Mouse (Mus musculus) retina, embryonic 14.5 days (tissue): ENCODE results near the gene Igf2bp3.

Experiments
- DNase-seq: peaks from one replicate; pipeline ENCODE4 v3.0.0-alpha.2; 2015; ENCODE audit warnings: low spot score

Gene Igf2bp3

GRCm38 (mm10) chr6:49132352-49133090 is 82.2 kb downstream of the Igf2bp3 start:
- peak; percentile 7 for DNase-seq

DNA sequence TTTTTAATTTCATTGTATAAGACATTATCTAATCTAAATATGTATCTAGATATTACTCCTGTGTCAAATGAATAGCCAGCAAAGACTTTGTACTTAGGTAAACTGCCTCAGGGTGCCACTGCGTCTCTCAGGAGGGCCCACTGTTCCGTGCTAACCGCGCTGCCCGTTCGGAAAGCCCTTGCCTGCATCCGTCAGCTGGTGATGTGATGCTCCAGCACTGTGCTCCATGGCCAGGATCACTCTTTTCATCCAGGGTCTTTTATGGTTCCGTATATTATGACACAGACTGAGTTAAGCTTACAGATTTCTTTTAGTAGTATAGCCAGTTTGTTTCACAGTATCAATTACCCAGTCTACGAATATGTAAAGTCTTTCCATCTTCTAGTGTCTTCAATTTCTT is 82.9 kb downstream of the Igf2bp3 start:
- DNase-seq, result no peak

- DNase-seq, result no peak
Observed at GRCm38 (mm10) chr6:49130328-49130727, 84.4 kb downstream of the Igf2bp3 start.

- DNase-seq, result no peak
Observed at GRCm38 (mm10) chr6:49120370-49120769, 94.4 kb downstream of the Igf2bp3 start.

- no peak for DNase-seq
Observed at GRCm38 (mm10) chr6:49119462-49120135, 95.2 kb downstream of the Igf2bp3 start.

- DNase-seq, result no peak
Observed at GRCm38 (mm10) chr6:49118446-49118845, 96.3 kb downstream of the Igf2bp3 start.

- DNase-seq, result no peak
Observed at GRCm38 (mm10) chr6:49116241-49116640, 98.5 kb downstream of the Igf2bp3 start.

GRCm38 (mm10) chr6:49115550-49115949 is 99.2 kb downstream of the Igf2bp3 start:
- no peak for DNase-seq

- DNase-seq, result no peak
Observed at GRCm38 (mm10) chr6:49114457-49114856, 100.3 kb downstream of the Igf2bp3 start.

- no peak for DNase-seq
Observed at GRCm38 (mm10) chr6:49113895-49114294, 100.9 kb downstream of the Igf2bp3 start.

- DNase-seq, result no peak
Observed at GRCm38 (mm10) chr6:49109196-49109595, 105.6 kb downstream of the Igf2bp3 start.

- DNase-seq, result no peak
Observed at GRCm38 (mm10) chr6:49106746-49107500, 107.8 kb downstream of the Igf2bp3 start.

DNA sequence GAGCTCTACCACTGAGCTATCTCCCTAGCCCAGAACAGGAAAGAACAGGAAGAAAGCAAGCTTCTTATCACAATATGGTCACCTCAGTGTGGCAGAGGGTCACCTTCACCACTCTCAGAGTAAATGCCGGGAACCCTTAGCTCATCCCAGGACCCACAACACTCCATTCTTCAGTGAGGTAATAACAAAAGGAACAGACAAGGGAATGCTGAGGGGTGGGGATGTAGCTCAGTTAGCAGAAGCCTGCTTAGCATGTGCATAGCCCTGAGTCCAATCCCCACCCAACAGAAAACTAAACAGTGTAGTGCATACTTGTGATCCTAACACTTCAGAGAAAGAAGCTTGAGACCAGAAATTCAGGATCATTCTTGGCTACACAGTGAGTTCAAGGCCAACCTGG is 115.7 kb downstream of the Igf2bp3 start:
- DNase-seq, result no peak

DNA sequence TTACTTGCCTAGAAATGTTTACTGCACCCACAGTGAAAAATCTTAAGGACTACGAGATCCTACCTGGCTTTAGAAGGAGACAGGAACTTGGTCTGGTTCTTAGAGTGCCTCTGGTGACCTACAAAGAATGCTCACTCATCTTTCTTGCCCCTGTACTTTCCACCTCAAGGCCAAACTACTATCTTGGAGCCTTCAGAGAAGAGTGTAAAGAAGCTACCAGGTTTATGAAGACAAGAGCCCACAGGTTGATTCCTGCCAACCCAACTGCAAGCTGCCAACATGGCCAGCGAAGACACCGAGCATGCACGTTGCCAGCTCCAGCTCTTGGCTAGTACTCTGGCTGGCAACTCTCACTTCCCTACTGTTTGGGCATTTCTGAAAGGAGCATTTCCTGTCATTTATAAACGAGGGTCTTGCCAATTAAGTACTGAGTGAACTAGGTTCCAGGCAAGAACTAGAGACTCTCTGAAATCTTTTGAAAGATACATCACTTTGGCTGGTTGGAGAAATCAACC is 117.1 kb downstream of the Igf2bp3 start:
- DNase-seq, result no peak

DNA sequence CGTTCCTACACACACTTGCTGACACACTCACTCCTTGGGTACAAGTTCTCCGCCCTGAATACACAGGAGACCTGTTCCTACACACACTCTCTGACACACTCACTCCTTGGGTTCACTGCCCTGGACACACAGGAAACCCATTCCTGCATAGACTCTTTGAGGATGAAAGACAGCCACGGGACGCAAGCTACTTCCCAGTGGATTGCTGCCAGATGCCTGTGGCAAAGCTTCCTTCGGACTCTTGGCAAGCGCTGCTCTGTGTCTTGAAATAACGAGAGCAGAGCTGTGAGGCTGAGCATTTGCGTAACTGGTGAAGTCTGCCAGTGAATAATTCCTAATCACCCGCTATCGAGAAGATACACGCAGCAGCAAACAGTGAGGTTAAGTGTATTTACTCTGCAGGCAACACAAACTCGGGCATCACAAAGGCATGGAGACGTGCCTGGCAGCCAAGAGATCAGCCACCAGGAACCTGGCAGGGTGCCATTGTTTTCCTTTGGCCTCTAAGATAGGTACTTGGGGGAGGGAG is 117.8 kb downstream of the Igf2bp3 start:
- DNase-seq, result no peak

DNA sequence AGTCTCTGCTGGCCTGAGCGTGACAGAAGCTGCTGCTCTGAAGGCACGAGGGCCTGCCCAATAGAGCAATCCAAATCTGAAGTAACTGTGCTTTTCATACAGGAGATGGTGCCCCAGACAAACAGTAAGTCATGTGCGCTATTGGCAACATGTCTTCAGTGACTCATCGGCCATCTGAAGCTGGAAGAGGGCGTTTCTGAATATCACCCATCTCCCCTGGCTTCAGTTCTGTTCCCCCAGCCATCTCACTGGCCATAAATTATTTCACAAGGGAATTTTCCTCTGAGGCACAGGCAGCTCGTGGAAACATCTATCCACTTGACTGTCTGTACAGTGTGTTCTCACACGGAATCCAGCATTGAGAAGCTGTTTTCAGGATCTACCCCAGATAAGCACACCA is 118.3 kb downstream of the Igf2bp3 start:
- no peak for DNase-seq

GRCm38 (mm10) chr6:49094968-49095367 is 119.8 kb downstream of the Igf2bp3 start:
- no peak for DNase-seq

- no peak for DNase-seq
Observed at GRCm38 (mm10) chr6:49083008-49083407, 131.7 kb downstream of the Igf2bp3 start.

GRCm38 (mm10) chr6:49079313-49079712 is 135.4 kb downstream of the Igf2bp3 start:
- DNase-seq, result no peak

DNA sequence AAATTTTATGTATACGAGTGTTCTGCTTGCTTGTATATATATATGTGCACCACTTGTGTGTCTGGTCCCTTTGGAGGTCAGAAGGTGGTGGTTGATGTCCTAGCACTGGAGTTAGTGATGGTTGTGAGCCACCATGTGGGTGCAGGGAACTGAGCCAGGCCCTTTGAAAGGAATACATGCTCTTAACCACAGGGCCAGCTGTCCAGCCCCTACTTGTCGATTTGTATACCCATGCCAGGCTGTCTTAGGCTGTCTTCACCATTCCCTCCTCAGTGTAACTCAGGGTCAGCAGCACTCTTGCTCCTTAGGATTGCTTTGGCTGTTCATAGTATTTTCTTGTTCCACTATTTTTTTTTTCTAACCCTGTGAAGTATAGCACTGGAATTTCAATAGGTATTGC is 136.9 kb downstream of the Igf2bp3 start:
- DNase-seq, result no peak

- peak; percentile 49 for DNase-seq
Observed at GRCm38 (mm10) chr6:49074117-49074490, 140.7 kb downstream of the Igf2bp3 start.

DNA sequence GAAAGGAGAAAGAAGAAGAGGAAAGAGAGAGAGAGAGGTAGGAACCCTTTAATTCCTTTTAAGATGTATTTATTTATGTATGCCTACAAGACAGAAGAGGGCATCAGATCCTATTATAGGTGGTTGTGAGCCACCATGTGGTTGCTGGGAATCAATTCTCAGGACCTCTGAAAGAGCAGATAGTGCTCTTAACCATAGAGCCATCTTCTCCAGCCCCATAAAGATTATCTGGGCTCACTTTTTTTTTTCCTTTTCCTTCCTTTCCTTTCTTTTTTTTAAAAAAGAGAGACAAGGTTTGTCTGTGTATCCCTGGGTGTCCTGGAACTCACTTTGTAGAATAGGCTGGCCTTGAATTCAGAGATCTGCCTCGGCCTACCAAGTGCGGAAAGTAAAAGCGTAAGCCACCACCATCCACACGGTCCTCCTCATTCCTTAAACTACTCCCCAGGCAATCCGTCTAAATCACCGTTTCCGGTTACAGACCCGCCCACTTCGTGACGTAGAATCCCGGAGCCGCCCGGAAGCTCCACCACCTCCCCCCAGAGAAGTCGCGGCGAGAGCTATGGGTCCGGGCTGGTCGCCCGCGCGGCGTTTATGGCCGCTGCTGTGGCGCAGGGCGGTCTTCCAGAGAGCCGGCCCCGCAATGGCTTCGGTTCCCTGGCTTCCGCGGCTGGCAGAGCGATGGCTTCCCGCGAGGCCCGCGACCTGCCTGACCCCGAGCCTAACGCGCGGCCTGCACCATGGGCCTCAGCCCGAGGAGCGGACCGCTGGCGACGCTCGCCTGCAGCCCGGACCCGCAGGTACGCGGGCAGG is 141.2 kb downstream of the Igf2bp3 start, which contains the start of gene Malsu1:
Gene Malsu1 (plus strand): TSS at position 492 of the 813 bp plus-strand sequence.
- peak; percentile 96 for DNase-seq
